Comparison of ENCODE assay signal across 8 mouse cellular contexts in genomic region chrX:102215356-102215755, GRCm38 (mm10). TPM values are rescaled to one million over a fixed set of nuclear protein-coding genes. Genes with fewer than 3 reads are reported as not detected.
A peak's percentile ranks its signal among the peaks of the same experiment; 100 is the strongest.
DNase-seq lines count a peak whose midpoint lies in the region; ATAC-seq and TF ChIP-seq lines count a peak whose summit lies in the region.
"Not testable (repeated sequence)": the region's sequence is repeated elsewhere in the genome, so short reads cannot be mapped to it uniquely, and the experiment has no call there.

No protein-coding gene starts in this region.

- peak; percentile 43 for ATAC-seq in activated CD4-positive, CD25-positive, alpha-beta regulatory T cell, adult 4 months
- ATAC-seq in forebrain, embryonic 11.5 days (replicated peaks; ENCODE audit: low FRiP score); limb, embryonic 11.5 days (ENCODE audit: insufficient number of reproducible peaks, low FRiP score, low TSS enrichment, low read depth); midbrain, embryonic 11.5 days (ENCODE audit: low FRiP score): not testable (repeated sequence)

- not testable (repeated sequence) for H3K4me2 ChIP-seq in forebrain, embryonic 11.5 days (ENCODE audit: low read depth, low read length, severe bottlenecking); limb, embryonic 11.5 days (ENCODE audit: low read depth, severe bottlenecking); midbrain, embryonic 11.5 days

- not testable (repeated sequence) for H3K9ac ChIP-seq in forebrain, embryonic 11.5 days (ENCODE audit: low read length); limb, embryonic 11.5 days (ENCODE audit: low read length); midbrain, embryonic 11.5 days (ENCODE audit: low read length)

- DNase-seq in CD4-positive, CD25-positive, alpha-beta regulatory T cell, adult 2 months (ENCODE audit: low read depth, low spot score) = peak; percentile 65
- peak; percentile 4 for DNase-seq in cerebellum, adult 8-10 months
- DNase-seq in forebrain, embryonic 11.5 days (ENCODE audit: low spot score) = peak; percentile 63
- peak; percentile 26 for DNase-seq in hindlimb bud, embryonic 11.5 days (ENCODE audit: extremely low spot score, low read depth, low spot score)
- DNase-seq in limb, embryonic 11.5 days (ENCODE audit: low spot score) = peak; percentile 59
- peak; percentile 90 for DNase-seq in midbrain, embryonic 11.5 days (ENCODE audit: low spot score, missing footprints)

- not testable (repeated sequence) for H3K9me3 ChIP-seq in forebrain, embryonic 11.5 days (ENCODE audit: control insufficient read depth, low read length); limb, embryonic 11.5 days (ENCODE audit: control insufficient read depth, low read length); midbrain, embryonic 11.5 days (ENCODE audit: control insufficient read depth, low read length)

- H3K4me1 ChIP-seq in forebrain, embryonic 11.5 days (replicated peaks; ENCODE audit: control insufficient read depth, insufficient read depth, low read length); limb, embryonic 11.5 days (ENCODE audit: control insufficient read depth, insufficient read depth, low read length); midbrain, embryonic 11.5 days (ENCODE audit: control insufficient read depth, insufficient read depth, low read length); testis, adult 2 months (ENCODE audit: control insufficient read depth, insufficient read depth, low read length): not testable (repeated sequence)

- TF ChIP-seq CTCF in testis, adult 2 months (IDR thresholded peaks at IDR 0.05; ENCODE audit: control insufficient read depth, insufficient read depth, insufficient replicate concordance, low read depth, low read length) = peak; percentile 28; the same call in 1 of the 2 replicates

- 50% methylated on average over 9 of the region's 9 CpGs for WGBS in forebrain, embryonic 11.5 days
- 46% methylated on average over 9 of the region's 9 CpGs for WGBS in limb, embryonic 11.5 days
- 41% methylated on average over 9 of the region's 9 CpGs for WGBS in midbrain, embryonic 11.5 days

- not testable (repeated sequence) for H3K36me3 ChIP-seq in forebrain, embryonic 11.5 days (ENCODE audit: control insufficient read depth, insufficient read depth, low read length); limb, embryonic 11.5 days (ENCODE audit: control insufficient read depth, insufficient read depth, low read length); midbrain, embryonic 11.5 days (ENCODE audit: control insufficient read depth, insufficient read depth, low read length); testis, adult 2 months (ENCODE audit: control insufficient read depth, insufficient read depth, low read length)

- H3K27me3 ChIP-seq in forebrain, embryonic 11.5 days (ENCODE audit: control insufficient read depth, insufficient read depth, low read length); limb, embryonic 11.5 days (ENCODE audit: control insufficient read depth, insufficient read depth, low read length); midbrain, embryonic 11.5 days (ENCODE audit: control insufficient read depth, insufficient read depth, low read length); testis, adult 2 months (ENCODE audit: control insufficient read depth, insufficient read depth, low read length): not testable (repeated sequence)

- TF ChIP-seq POLR2A in testis, adult 2 months (IDR thresholded peaks at IDR 0.05; ENCODE audit: control insufficient read depth, low read depth, low read length) = not testable (repeated sequence)

- H3K27ac ChIP-seq in forebrain, embryonic 11.5 days (ENCODE audit: low read depth, low read length); limb, embryonic 11.5 days (replicated peaks; ENCODE audit: low read depth, low read length); midbrain, embryonic 11.5 days (ENCODE audit: low read depth, low read length); testis, adult 2 months (ENCODE audit: control insufficient read depth, insufficient read depth, low read depth, low read length): not testable (repeated sequence)

- H3K4me3 ChIP-seq in forebrain, embryonic 11.5 days (ENCODE audit: low read depth, low read length); limb, embryonic 11.5 days (ENCODE audit: low read depth, low read length); midbrain, embryonic 11.5 days (ENCODE audit: low read depth, low read length); testis, adult 2 months (ENCODE audit: control insufficient read depth, low read depth, low read length): not testable (repeated sequence)

RNA-seq across cellular contexts. Expression of gene Rps4x, which starts 26.2 kb away (rescaled TPM):
- polyA plus RNA-seq in activated CD4-positive, CD25-positive, alpha-beta regulatory T cell, adult 4 months (2017; shearing (Covaris generic)) = 1,000 to 10,000 TPM; 1,905 to 1,954 TPM
- 646 and 665 TPM in 2 replicates for polyA plus RNA-seq in forebrain, embryonic 11.5 days (2014; fragmentation: Nextera tagmentation; extraction: Ambion mirVana)
- 756 and 777 TPM in 2 replicates for polyA plus RNA-seq in limb, embryonic 11.5 days (2014; fragmentation: Nextera tagmentation; extraction: Ambion mirVana)
- polyA plus RNA-seq in midbrain, embryonic 11.5 days (2014; fragmentation: Nextera tagmentation; extraction: Ambion mirVana) = 657 and 675 TPM in 2 replicates
- polyA plus RNA-seq in testis, adult 2 months (2012; rRNA removed) = 27.2 and 39.7 TPM in 2 replicates

RNA-seq across cellular contexts. Expression of gene Cited1, which starts 36.6 kb away (rescaled TPM):
- polyA plus RNA-seq in activated CD4-positive, CD25-positive, alpha-beta regulatory T cell, adult 4 months (2017; shearing (Covaris generic)) = under 1 TPM in 1 of 2 experiments, not detected in 1; 0.37 TPM
- 12.5 and 14.4 TPM in 2 replicates for polyA plus RNA-seq in forebrain, embryonic 11.5 days (2014; fragmentation: Nextera tagmentation; extraction: Ambion mirVana)
- polyA plus RNA-seq in limb, embryonic 11.5 days (2014; fragmentation: Nextera tagmentation; extraction: Ambion mirVana) = 28.7 and 30.4 TPM in 2 replicates
- polyA plus RNA-seq in midbrain, embryonic 11.5 days (2014; fragmentation: Nextera tagmentation; extraction: Ambion mirVana) = 7.1 and 9.4 TPM in 2 replicates
- polyA plus RNA-seq in testis, adult 2 months (2012; rRNA removed) = 85.8 and 92.9 TPM in 2 replicates

RNA-seq across cellular contexts. Expression of gene Ercc6l, which starts 58.5 kb away (rescaled TPM):
- 1 to 10 TPM; 3.1 to 4.9 TPM for polyA plus RNA-seq in activated CD4-positive, CD25-positive, alpha-beta regulatory T cell, adult 4 months (2017; shearing (Covaris generic))
- polyA plus RNA-seq in forebrain, embryonic 11.5 days (2014; fragmentation: Nextera tagmentation; extraction: Ambion mirVana) = 22.5 and 27.1 TPM in 2 replicates
- polyA plus RNA-seq in limb, embryonic 11.5 days (2014; fragmentation: Nextera tagmentation; extraction: Ambion mirVana) = 25.0 and 26.4 TPM in 2 replicates
- 19.9 and 23.4 TPM in 2 replicates for polyA plus RNA-seq in midbrain, embryonic 11.5 days (2014; fragmentation: Nextera tagmentation; extraction: Ambion mirVana)
- 0.37 and 0.44 TPM in 2 replicates for polyA plus RNA-seq in testis, adult 2 months (2012; rRNA removed)

Comparison
In these comparisons a context has a peak if more than half of its experiments do, and no peak if none do; other contexts are left out.
1. DNase-seq: peak in every context shown above with its lines; median percentile 90 in midbrain, embryonic 11.5 days; 65 in CD4-positive, CD25-positive, alpha-beta regulatory T cell, adult 2 months; 63 in forebrain, embryonic 11.5 days; 59 in limb, embryonic 11.5 days; 26 in hindlimb bud, embryonic 11.5 days; 4 in cerebellum, adult 8-10 months.
2. RNA of gene Rps4x, which starts 26.2 kb away (polyA plus RNA-seq): 1,905 to 1,954 TPM in activated CD4-positive, CD25-positive, alpha-beta regulatory T cell, adult 4 months, 756 to 777 TPM in limb, embryonic 11.5 days, 646 to 665 TPM in forebrain, embryonic 11.5 days and 657 to 675 TPM in midbrain, embryonic 11.5 days; 27.2 to 39.7 TPM in testis, adult 2 months; every median in the first group is over 10 times any median in the second.